Mouse (Mus musculus): Measurements from ENCODE around the gene Ninj2. TPM values are rescaled to one million over a fixed set of nuclear protein-coding genes. Genes with fewer than 3 reads are reported as not detected.
A peak's percentile ranks its signal among the peaks of the same experiment; 100 is the strongest.

The Ninj2 gene
- total and polyA plus RNA-seq, 3 experiments: 1.1 to 6.5 TPM; not detected in 1

- no peak for TF ChIP-seq MXI1 (IDR thresholded peaks at IDR 0.05; ENCODE audit: low read depth, low read length)
- TF ChIP-seq ETS1 (conservative IDR thresholded peaks at IDR 0.05; ENCODE audit: low read depth, low read length): 0 out of 2 replicates have a peak, but pooled peaks have one; percentile 6
- peak; percentile 59 for TF ChIP-seq POLR2A (IDR thresholded peaks at IDR 0.05; ENCODE audit: low read depth, low read length)
- TF ChIP-seq E2F4 (IDR thresholded peaks at IDR 0.05; ENCODE audit: insufficient replicate concordance, low read depth, low read length): no peak
- peak; percentile 72 for TF ChIP-seq SMC3 (IDR thresholded peaks at IDR 0.05; ENCODE audit: low read depth, low read length)
- TF ChIP-seq ZMIZ1 (IDR thresholded peaks at IDR 0.05; ENCODE audit: low read depth, low read length): peak; percentile 97
- no peak for TF ChIP-seq UBTF (IDR thresholded peaks at IDR 0.05; ENCODE audit: low read depth, low read length)
- peak in 1 of 2 experiments; percentile 80; a peak in 2 of 4 replicates for TF ChIP-seq CTCF (conservative IDR thresholded peaks at IDR 0.05 in 1 of 2, IDR thresholded peaks at IDR 0.05 in 1 of 2; ENCODE audit: low read depth in 2 of 2, low read length in 2 of 2)
- peak; percentile 56 for TF ChIP-seq ZC3H11A (IDR thresholded peaks at IDR 0.05; ENCODE audit: low read depth, low read length)
- 0 out of 2 replicates have a peak, but pooled peaks have one; percentile 27 for TF ChIP-seq NRF1 (IDR thresholded peaks at IDR 0.05; ENCODE audit: low read depth, low read length)
- TF ChIP-seq TBP (conservative IDR thresholded peaks at IDR 0.05; ENCODE audit: low read depth, low read length): peak; percentile 79
- TF ChIP-seq MEF2A (IDR thresholded peaks at IDR 0.05; ENCODE audit: borderline replicate concordance, low read depth, low read length): peak; percentile 12; the same call in 1 of the 2 replicates
- no peak for TF ChIP-seq USF2 (conservative IDR thresholded peaks at IDR 0.05; ENCODE audit: low read depth, low read length)
- TF ChIP-seq BHLHE40 (IDR thresholded peaks at IDR 0.05; ENCODE audit: low read depth, low read length): no peak
- TF ChIP-seq RCOR1 (conservative IDR thresholded peaks at IDR 0.05; ENCODE audit: low read depth, low read length): no peak
- TF ChIP-seq TCF12 (IDR thresholded peaks at IDR 0.05; ENCODE audit: low read depth, low read length): no peak
- peak; percentile 53 for TF ChIP-seq NELFE (IDR thresholded peaks at IDR 0.05; ENCODE audit: low read depth, low read length)
- no peak for TF ChIP-seq ZKSCAN1 (IDR thresholded peaks at IDR 0.05; ENCODE audit: borderline replicate concordance, low read depth, low read length)
- no peak; the same call in 1 of the 2 replicates for TF ChIP-seq CHD2 (IDR thresholded peaks at IDR 0.05; ENCODE audit: low read length)
- TF ChIP-seq JUND (conservative IDR thresholded peaks at IDR 0.05; ENCODE audit: low read depth, low read length): no peak
Observed at GRCm38 (mm10) chr6:120196837-120197236, 103.7 kb downstream of the Ninj2 start (continued).

GRCm38 (mm10) chr6:120197964-120198363 is 104.8 kb downstream of the Ninj2 start:
- dilution Hi-C loops (cut with MboI; ENCODE audit: extremely low pct_ligation_motif_present, extremely low pct_unique_long_range_greater_than_20kb, low sequenced_read_pairs): no loop called here
- H3K27me3 ChIP-seq (replicated peaks): no peaks in the 10 kb centered on the region
- H3K4me2 ChIP-seq (ENCODE audit: insufficient read depth, low read depth, poor library complexity, severe bottlenecking): peak overlapping the region; percentile 25
- no peak overlapping the region for H3K9ac ChIP-seq (ENCODE audit: insufficient read depth, low read depth)
- H3K4me3 ChIP-seq (replicated peaks in 1 of 3; ENCODE audit: low read depth in 2 of 3, low read length in 2 of 3, poor library complexity in 1 of 3): no peak overlapping the region
- no peaks in the 10 kb centered on the region for H3K36me3 ChIP-seq (replicated peaks in 1 of 2; ENCODE audit: control insufficient read depth in 1 of 2, insufficient read depth in 1 of 2, low read length in 1 of 2)
- H3K9me3 ChIP-seq (replicated peaks; ENCODE audit: low read length): no peaks in the 10 kb centered on the region
- in situ Hi-C loops (cut with MboI; ENCODE audit: low pct_ligation_motif_present, low pct_unique_long_range_greater_than_20kb, low sequenced_read_pairs): loop anchor here (10.0 kb wide), 3 partner anchors 283 to 713 kb away; no protein-coding TSS in a partner anchor
- H3K79me2 ChIP-seq (replicated peaks; ENCODE audit: control insufficient read depth, extremely low read depth, insufficient read depth, poor library complexity, severe bottlenecking): no peaks in the 10 kb centered on the region
- H3K27ac ChIP-seq (ENCODE audit: insufficient read depth, low read depth): no peak overlapping the region
- peak; percentile 75 for DNase-seq (ENCODE audit: extremely low read depth)
- no peak for TF ChIP-seq ZMIZ1 (IDR thresholded peaks at IDR 0.05; ENCODE audit: low read depth, low read length)
- TF ChIP-seq TCF12 (IDR thresholded peaks at IDR 0.05; ENCODE audit: low read depth, low read length): no peak
- TF ChIP-seq RAD21 (IDR thresholded peaks at IDR 0.05; ENCODE audit: low read depth, low read length): peak; percentile 72
- TF ChIP-seq CHD2 (IDR thresholded peaks at IDR 0.05; ENCODE audit: low read length): no peak
- peak; percentile 90 to 92 for TF ChIP-seq CTCF (conservative IDR thresholded peaks at IDR 0.05 in 1 of 2, IDR thresholded peaks at IDR 0.05 in 1 of 2; ENCODE audit: low read depth in 2 of 2, low read length in 2 of 2)
- no peak for TF ChIP-seq USF2 (conservative IDR thresholded peaks at IDR 0.05; ENCODE audit: low read depth, low read length)
- TF ChIP-seq SMC3 (IDR thresholded peaks at IDR 0.05; ENCODE audit: low read depth, low read length): peak; percentile 92
- no peak for TF ChIP-seq MAZ (IDR thresholded peaks at IDR 0.05; ENCODE audit: low read depth, low read length)
- no peak for TF ChIP-seq MAFK (IDR thresholded peaks at IDR 0.05; ENCODE audit: insufficient replicate concordance, low read length)
- TF ChIP-seq UBTF (IDR thresholded peaks at IDR 0.05; ENCODE audit: low read depth, low read length): no peak
- TF ChIP-seq ZC3H11A (IDR thresholded peaks at IDR 0.05; ENCODE audit: low read depth, low read length): peak; percentile 56
- TF ChIP-seq RCOR1 (conservative IDR thresholded peaks at IDR 0.05; ENCODE audit: low read depth, low read length): no peak
- TF ChIP-seq MXI1 (IDR thresholded peaks at IDR 0.05; ENCODE audit: low read depth, low read length): no peak
- TF ChIP-seq USF1 (IDR thresholded peaks at IDR 0.05; ENCODE audit: low read depth, low read length): no peak
- TF ChIP-seq NELFE (IDR thresholded peaks at IDR 0.05; ENCODE audit: low read depth, low read length): no peak
- no peak for TF ChIP-seq JUND (conservative IDR thresholded peaks at IDR 0.05; ENCODE audit: low read depth, low read length)
- no peak for TF ChIP-seq ZKSCAN1 (IDR thresholded peaks at IDR 0.05; ENCODE audit: borderline replicate concordance, low read depth, low read length)
- no peak for TF ChIP-seq IRF4 (IDR thresholded peaks at IDR 0.05; ENCODE audit: low read depth, low read length)
- TF ChIP-seq HCFC1 (IDR thresholded peaks at IDR 0.05; ENCODE audit: low read depth, low read length): no peak
- TF ChIP-seq ZNF384 (IDR thresholded peaks at IDR 0.05; ENCODE audit: low read depth, low read length): no peak
- no peak for TF ChIP-seq KAT2A (IDR thresholded peaks at IDR 0.05; ENCODE audit: insufficient replicate concordance, low read length)
- TF ChIP-seq POLR2AphosphoS2 (IDR thresholded peaks at IDR 0.05; ENCODE audit: low read depth, low read length): no peak
- TF ChIP-seq TBP (conservative IDR thresholded peaks at IDR 0.05; ENCODE audit: low read depth, low read length): no peak
- no peak for TF ChIP-seq MEF2A (IDR thresholded peaks at IDR 0.05; ENCODE audit: borderline replicate concordance, low read depth, low read length)
- TF ChIP-seq MYC (IDR thresholded peaks at IDR 0.05; ENCODE audit: low read depth, low read length): no peak
- TF ChIP-seq JUN (IDR thresholded peaks at IDR 0.05; ENCODE audit: insufficient read depth, low read depth, low read length): no peak
- peaks cover 6 to 50% of the 10 kb centered on the region in 2 experiments for H3K4me1 ChIP-seq (ENCODE audit: control insufficient read depth in 1 of 2, insufficient read depth in 2 of 2)
